Mouse (Mus musculus): ENCODE data around the gene Olfr462.

DNA sequence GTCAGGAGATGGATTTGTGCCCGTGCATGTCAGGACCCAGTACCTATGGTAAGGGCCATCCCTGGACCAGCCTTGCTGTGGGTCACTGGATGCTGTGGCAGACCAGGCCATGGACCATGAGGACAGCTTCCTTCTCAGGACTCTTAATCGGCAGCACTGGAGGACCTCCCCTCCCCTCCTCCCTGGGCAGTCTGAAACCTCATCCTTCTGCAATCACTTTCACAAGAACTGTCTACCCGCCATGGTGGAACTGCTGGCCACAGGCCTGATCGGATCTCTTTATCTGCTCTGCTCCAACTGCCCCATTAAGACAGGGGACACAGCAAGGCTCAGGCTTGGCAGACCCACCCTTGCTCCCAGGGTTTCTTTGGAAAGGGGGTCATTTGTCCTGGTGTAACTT is 10.4 kb downstream of the Olfr462 start:
- no peak for TF ChIP-seq GATA1 (IDR thresholded peaks at IDR 0.05; ENCODE audit: borderline replicate concordance, low read length)
- TF ChIP-seq FLI1 (IDR thresholded peaks at IDR 0.05; ENCODE audit: low read length) = no peak

Measured in megakaryocyte, embryonic 14.5 days (primary cell).